Mouse (Mus musculus) forebrain, embryonic 16.5 days (tissue): ENCODE measurements around the gene Rer1. TPM values are rescaled to one million over a fixed set of nuclear protein-coding genes. Genes with fewer than 3 reads are reported as not detected.

Experiments
- polyA plus RNA-seq: library from polyadenylated mRNA; unstranded; fragments of >200 nt; fragmentation: Nextera tagmentation; extraction: Ambion mirVana; gene quantifications from 2 replicates; pipeline ENCODE4 v1.2.1, GENCODE M21; 2015

Rer1 gene
- polyA plus RNA-seq, 1 experiment from 2014 or later = 125 TPM

Other genes with a start within 250 kb of the Rer1 start
- 1.7 and 2.1 TPM in 2 replicates for gene Ttc34, start 248.9 kb downstream of the Rer1 start, polyA plus RNA-seq
- 0.11 and 0.21 TPM in 2 replicates for gene Mmel1, start 216.8 kb downstream of the Rer1 start, polyA plus RNA-seq
- gene Fam213b, start 187.2 kb downstream of the Rer1 start, polyA plus RNA-seq = 32.4 and 42.0 TPM in 2 replicates
- gene Tnfrsf14, start 157.8 kb downstream of the Rer1 start, polyA plus RNA-seq = 0.27 TPM in 1 of 2 replicates, not detected in the other
- 91.4 and 100 TPM in 2 replicates for gene Hes5, start 125.5 kb downstream of the Rer1 start, polyA plus RNA-seq
- 47.1 and 47.3 TPM in 2 replicates for gene Pank4, start 122.3 kb downstream of the Rer1 start, polyA plus RNA-seq
- 11.3 and 14.1 TPM in 2 replicates for gene Plch2, start 29.6 kb downstream of the Rer1 start, polyA plus RNA-seq
- 19.5 and 22.1 TPM in 2 replicates for gene Pex10, start 19.4 kb downstream of the Rer1 start, polyA plus RNA-seq
- gene Morn1, start 195 bp upstream of the Rer1 start, polyA plus RNA-seq = 6.0 and 10.7 TPM in 2 replicates
- gene Ski, start 136.2 kb upstream of the Rer1 start, polyA plus RNA-seq = 15.8 and 16.0 TPM in 2 replicates
- gene Faap20, start 163.4 kb upstream of the Rer1 start, polyA plus RNA-seq = 79.4 and 84.0 TPM in 2 replicates